Mouse (Mus musculus): ENCODE measurements at regions not wholly inside any gene's neighbourhood (a gene's known extent, or its start where the extent isn't known, plus 50 kb on each side); places are given as distances from the start of the nearest gene placed in this dataset.

DNA sequence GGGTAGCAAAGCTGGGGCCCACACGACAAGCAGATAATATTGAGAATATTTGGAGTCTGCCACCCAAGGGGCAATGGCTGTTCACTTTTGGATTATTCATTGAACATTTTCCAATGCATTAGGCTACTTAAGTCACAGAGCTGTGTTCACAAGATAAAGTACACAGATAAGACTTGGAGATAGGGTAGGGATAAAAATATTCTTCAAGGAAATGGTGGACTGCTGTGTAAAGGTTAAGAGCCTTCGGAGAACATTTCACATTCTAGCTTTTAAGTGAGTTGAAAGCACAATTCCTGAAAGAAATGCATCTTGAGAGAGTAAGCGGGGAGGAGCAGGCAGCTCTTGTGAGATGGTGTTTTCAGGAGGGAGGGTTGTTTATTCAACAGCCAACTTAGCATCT, 92.3 kb upstream of the Mbip start:
- Histone ChIP-seq H3K4me3 (no peak overlapping the region), H3K27ac (no peak overlapping the region)
- no peak for DNase-seq
- intact Hi-C loops (cut with DNase I), result no loop called here
- TF ChIP-seq CTCF (IDR thresholded peaks at IDR 0.05), result no peak

DNA sequence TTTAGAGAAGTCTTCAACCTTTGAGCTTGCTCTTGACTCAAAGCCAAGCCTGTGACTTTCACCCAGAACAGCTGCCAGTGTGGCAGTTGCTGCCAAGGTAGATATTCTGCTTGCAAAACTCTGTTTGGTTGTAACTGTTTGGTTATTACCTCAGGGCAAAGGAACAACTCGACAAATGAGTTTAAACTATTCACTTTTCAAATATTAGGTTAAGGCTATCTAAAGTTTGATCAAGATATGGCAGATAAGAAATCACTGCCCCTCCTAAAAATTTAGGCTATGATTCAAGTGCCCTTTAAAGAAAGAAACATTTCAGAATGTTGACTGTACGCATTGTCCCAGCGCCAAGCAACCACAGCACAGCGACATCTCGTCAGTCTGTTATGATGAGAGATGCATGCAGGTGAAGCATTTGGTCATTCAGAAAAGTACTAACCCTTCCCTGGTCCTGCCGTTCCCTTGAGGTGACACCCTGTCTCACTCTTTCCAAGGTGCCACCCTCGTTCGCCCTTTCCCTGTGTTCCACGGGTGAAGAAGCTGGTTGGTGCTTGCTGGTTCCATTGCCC, 81.1 kb upstream of the Mbip start:
- Histone ChIP-seq H3K27ac (no peak overlapping the region), H3K4me3 (no peak overlapping the region)
- DNase-seq, result no peak
- intact Hi-C loops (cut with DNase I), result no loop called here
- TF ChIP-seq CTCF (IDR thresholded peaks at IDR 0.05), result no peak

DNA sequence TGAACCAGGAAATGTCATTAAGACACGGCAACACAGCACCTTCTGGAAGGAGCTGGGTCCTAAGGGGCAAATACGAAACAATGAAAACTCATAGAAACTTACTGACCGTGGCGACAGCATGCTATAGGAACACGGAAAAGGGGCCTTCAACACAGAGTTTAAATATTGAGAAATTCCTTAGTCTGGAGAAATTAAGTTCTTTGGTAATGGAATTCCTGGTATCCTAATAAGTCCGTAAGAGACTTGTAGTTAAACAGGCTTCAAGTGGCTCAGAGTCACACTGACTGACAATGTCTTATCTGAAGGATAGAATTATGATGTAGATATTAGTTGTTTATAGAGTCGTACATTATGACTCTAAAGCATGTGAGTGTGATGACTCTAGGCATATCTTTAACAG, 70.4 kb upstream of the Mbip start:
- no peak for DNase-seq
- no peak for TF ChIP-seq CTCF (IDR thresholded peaks at IDR 0.05)
- intact Hi-C loops (cut with DNase I), result loop anchor here (5.0 kb wide), 1 partner anchor 69 kb away; the partner anchor contains the start of gene Mbip

DNA sequence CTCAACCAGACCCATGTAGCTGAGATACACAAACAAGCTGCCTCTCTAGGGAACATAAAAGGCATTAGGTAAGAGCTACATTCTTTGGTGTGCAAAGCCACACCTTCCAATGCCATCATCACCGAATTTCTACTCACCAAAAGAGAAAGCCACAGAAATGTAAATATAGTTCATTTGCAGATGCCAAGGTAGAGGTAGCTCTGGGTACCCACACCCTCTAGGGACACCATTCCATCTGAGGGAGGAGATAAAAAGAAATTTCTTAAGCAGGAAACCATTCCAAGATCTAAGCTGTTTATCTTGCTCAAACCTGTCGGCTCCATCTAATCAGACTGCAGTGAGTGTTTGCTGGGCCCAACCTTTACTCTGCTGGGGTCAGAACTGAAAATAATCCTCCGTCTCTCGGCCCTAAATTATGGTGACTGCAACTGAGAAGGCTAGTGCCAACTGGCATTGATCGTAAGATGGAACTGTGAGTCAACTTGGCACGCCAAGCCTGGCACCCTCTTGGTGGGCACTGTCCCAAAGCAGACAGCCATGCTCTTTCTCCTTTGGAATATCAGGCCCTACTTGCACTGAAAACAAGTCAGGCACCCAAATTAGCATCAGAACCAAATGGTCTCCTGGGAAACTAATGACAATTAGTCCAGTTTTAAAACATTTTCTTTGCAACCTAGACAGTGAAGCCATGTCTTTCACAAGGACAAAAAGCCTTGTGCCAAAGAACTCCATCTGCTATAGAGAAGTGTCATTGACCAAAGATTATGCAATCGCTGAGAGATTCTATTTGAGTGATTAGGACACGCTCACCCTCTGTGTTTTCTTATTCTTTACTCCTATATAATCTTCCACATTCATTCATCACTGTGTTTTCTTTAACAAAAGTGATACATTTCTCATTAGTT, 69.4 kb upstream of the Mbip start:
- no peak for TF ChIP-seq CTCF (IDR thresholded peaks at IDR 0.05)
- intact Hi-C loops (cut with DNase I), result loop anchor here (5.0 kb wide), 1 partner anchor 68 kb away; the partner anchor contains the start of gene Mbip
- Histone ChIP-seq H3K4me3 (no peak overlapping the region; the same call in 1 of the 2 replicates), H3K27ac (peak overlapping the region; percentile 63; the same call in 1 of the 2 replicates)
- DNase-seq, result peak; percentile 85

More for the DNA sequence above, 70.4 kb upstream of the Mbip start:
- H3K4me3 ChIP-seq, result no peak overlapping the region
- H3K27ac ChIP-seq, result no peak overlapping the region

DNA sequence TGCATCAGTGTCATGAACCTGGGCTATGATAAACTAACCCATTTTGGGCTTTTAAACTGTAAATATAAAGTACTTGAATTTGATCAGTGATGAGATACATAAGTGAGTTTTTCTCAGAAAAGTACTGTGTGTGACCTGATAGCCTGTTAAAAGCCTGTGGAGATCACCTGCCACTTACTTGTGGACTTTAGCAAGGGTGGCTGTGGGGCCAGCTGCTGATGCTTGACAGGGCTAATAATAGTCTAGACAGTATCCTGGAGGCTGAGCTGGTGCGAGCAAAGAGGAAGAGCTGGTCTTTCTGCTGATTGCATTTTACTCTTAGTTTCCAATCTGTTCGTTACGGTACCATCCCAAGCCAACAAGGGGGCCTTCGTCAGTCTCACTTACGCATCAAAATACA, 60.0 kb upstream of the Mbip start:
- intact Hi-C loops (cut with DNase I), result no loop called here
- no peak overlapping the region for H3K27ac ChIP-seq

DNA sequence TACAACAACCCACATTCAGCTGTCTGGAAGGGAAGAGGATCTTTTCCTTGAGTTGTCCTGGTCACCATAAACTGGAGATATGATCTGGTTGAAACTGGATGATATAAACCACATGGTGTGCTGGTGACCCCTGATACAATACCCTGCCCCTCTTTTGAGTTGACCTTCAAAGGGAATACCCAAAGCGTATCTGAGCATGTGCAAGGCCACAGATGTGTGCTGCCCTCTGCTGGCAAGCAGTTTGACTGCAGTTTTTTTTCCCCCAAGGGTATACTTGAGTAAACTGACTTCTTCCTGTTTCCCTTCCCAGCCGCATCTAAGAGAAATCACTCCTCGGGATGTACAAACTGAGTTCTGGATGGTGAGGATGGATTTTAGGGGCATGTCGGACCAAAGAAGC, 59.1 kb upstream of the Mbip start:
- Histone ChIP-seq H3K4me3 (no peak overlapping the region), H3K27ac (no peak overlapping the region)
- intact Hi-C loops (cut with DNase I), result no loop called here
- DNase-seq, result no peak
- TF ChIP-seq CTCF (IDR thresholded peaks at IDR 0.05), result peak; percentile 55

More for the DNA sequence above, 60.0 kb upstream of the Mbip start:
- DNase-seq, result no peak
- TF ChIP-seq CTCF (IDR thresholded peaks at IDR 0.05), result no peak
- no peak overlapping the region for H3K4me3 ChIP-seq

DNA sequence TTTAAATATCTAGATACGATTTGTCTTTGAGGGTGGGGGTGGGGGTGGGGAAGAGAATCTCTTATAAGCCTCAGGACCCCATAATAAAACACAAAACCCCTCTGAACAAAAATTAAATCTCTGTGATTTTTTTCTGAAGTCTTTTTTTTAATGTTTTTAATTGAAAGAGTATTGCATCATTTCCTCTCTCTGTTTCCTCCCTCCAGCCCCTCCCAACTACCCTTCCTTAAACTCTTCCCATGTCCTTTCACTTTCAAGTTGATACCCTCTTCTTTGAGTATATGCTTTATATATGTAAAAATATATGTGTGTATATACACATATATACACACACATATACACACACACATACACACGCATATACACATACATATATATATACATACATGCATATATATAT, 58.6 kb upstream of the Mbip start:
- intact Hi-C loops (cut with DNase I), result no loop called here
- Histone ChIP-seq H3K4me3 (no peak overlapping the region), H3K27ac (no peak overlapping the region)
- DNase-seq, result no peak
- no peak for TF ChIP-seq CTCF (IDR thresholded peaks at IDR 0.05)

DNA sequence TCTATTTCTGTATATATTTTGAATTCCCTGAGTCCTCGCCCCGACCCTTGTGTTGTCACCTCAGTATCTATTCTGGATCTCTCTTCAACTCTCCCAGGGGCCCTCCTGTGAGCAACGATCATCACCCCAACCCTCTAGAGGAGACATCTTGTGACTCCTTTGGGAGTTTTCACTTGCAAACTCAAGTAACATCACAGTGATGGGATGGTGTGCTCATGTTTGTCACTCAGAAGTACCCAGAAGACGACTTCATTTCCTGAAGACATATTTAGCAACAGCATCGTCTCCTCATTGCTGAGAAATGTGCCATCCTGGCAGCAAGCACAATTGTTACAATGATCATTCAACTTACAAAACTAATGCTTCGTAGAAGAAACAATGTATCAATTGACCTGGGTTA, 57.9 kb upstream of the Mbip start:
- no peak overlapping the region for H3K4me3 ChIP-seq
- intact Hi-C loops (cut with DNase I), result no loop called here
- no peak overlapping the region for H3K27ac ChIP-seq
- no peak for TF ChIP-seq CTCF (IDR thresholded peaks at IDR 0.05)
- no peak for DNase-seq

DNA sequence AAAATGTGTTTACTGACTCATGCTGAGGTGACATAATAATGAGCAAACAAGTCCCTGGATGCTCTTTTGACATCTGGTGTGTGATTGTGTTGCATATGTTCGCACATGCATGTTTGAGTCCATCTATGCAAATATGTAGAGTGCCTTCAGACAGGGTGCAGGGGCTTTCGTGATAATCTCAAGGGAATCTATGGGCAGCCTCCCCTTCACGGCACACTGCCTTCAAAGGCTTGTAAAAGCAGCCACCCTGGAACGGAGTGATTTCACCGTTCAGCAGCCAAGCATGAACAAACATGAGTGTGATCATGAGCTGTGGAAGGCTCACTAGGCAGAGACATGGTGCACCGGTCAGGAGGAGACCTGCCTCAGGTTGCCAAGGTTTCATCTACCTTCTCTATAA, 57.1 kb upstream of the Mbip start:
- no peak overlapping the region for H3K4me3 ChIP-seq
- no peak overlapping the region for H3K27ac ChIP-seq
- no peak for DNase-seq
- no peak for TF ChIP-seq CTCF (IDR thresholded peaks at IDR 0.05)
- intact Hi-C loops (cut with DNase I), result no loop called here

DNA sequence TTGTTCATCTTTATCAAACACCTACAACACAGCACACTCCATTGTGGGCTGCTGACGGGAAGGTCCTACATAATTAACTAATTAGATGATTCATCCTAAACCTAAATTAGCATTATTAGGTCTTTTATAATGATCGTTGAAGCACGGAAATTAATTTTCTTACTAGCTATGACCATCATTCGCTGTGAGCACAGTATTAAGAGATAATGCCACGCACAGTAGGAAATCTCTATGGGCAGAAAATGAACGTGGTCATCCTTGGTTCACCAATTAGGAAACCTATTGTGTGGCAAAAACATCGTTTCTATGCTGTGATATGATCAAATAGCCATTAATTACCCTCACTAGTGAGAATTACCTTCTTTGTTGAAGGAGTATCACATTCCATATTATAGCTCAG, 56.4 kb upstream of the Mbip start:
- no peak overlapping the region for H3K27ac ChIP-seq
- no peak for DNase-seq
- TF ChIP-seq CTCF (IDR thresholded peaks at IDR 0.05), result no peak
- intact Hi-C loops (cut with DNase I), result no loop called here
- no peak overlapping the region for H3K4me3 ChIP-seq
